21 mouse cellular contexts compared by ENCODE assay signal in the genomic region with DNA sequence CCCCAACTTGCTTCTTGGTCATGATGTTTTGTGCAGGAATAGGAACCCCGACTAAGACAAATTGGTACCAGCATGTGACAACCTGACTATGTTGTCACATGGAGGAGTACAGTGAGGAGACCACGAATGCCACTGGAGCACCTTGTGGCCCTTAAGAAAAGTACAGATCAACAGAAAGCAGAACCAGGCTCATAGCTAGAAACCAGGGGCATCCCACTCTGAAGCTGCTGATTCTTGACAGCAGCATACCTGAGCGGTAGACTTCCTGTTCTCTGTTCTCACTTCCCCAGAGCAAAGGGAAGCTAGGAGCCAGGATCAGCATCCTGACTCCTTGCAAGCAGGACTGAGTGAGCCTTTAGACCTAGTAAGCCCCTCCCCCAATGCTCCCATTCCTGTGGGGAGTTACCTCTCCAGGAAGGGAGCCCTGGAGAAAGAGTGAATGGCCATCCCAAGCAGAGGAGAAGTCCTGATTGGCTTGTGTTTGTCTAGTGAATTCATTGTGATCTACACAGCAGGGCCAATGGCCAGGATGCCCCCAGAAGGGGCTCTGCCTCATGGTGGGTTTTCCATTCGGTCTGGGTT. TPM values are rescaled to one million over a fixed set of nuclear protein-coding genes. Genes with fewer than 3 reads are reported as not detected.
DNase-seq lines count a peak whose midpoint lies in the region; ATAC-seq and TF ChIP-seq lines count a peak whose summit lies in the region.
"Had no signal": no experiment of that assay in that cellular context is flagged by ENCODE, and none has a peak within 500 bp of the region (broad histone marks: within the 10 kb centered on the region; RNA-seq: fewer than 3 reads in every experiment).

No protein-coding gene starts in this region.

- H3K4me3 ChIP-seq in testis, adult 2 months (ENCODE audit: control insufficient read depth, low read depth, low read length) = peak overlapping the region; percentile 39
- H3K4me3 ChIP-seq in hindbrain, embryonic 14.5 days (replicated peaks; ENCODE audit: low read length) = no peak overlapping the region
- H3K4me3 ChIP-seq: embryonic facial prominence, embryonic 12.5 days; forebrain, embryonic 15.5 days; heart, adult 2 months; heart, embryonic 15.5 days; hindbrain, embryonic 15.5 days had no signal

- 65% methylated on average over 4 of the region's 4 CpGs for WGBS in hindbrain, embryonic 14.5 days

- TF ChIP-seq CTCF in testis, adult 2 months (IDR thresholded peaks at IDR 0.05; ENCODE audit: control insufficient read depth, insufficient read depth, insufficient replicate concordance, low read depth, low read length) = no peak

- no peak overlapping the region for H3K27ac ChIP-seq in testis, adult 2 months (ENCODE audit: control insufficient read depth, insufficient read depth, low read depth, low read length)
- H3K27ac ChIP-seq in hindbrain, embryonic 14.5 days = no peak overlapping the region
- H3K27ac ChIP-seq: embryonic facial prominence, embryonic 12.5 days; forebrain, embryonic 15.5 days; heart, adult 2 months; heart, embryonic 15.5 days; hindbrain, embryonic 15.5 days had no signal

- DNase-seq in testis, postnatal 14 days (ENCODE audit: low spot score) = no peak
- DNase-seq in ZHBTc4 (ENCODE audit: low read depth, low spot score) = peak; percentile 57
- no peak for DNase-seq in hindbrain, embryonic 14.5 days (ENCODE audit: low spot score)
- no peak for DNase-seq in thymus, postnatal 10 days (ENCODE audit: low spot score in 2 of 2)
- DNase-seq in cerebellum, adult 11-12 months = no peak
- DNase-seq: adrenal gland, adult 2 months; adrenal gland, postnatal 36 days; cerebellum, adult 11 months; cerebellum, adult 9-10 months; cerebellum, postnatal 25 days; gastrocnemius, postnatal 36 days; heart, adult 2 months; heart, postnatal 14 days had no signal

- no peak overlapping the region for H3K9ac ChIP-seq in hindbrain, embryonic 14.5 days
- H3K9ac ChIP-seq: embryonic facial prominence, embryonic 12.5 days; forebrain, embryonic 15.5 days; heart, embryonic 15.5 days; hindbrain, embryonic 15.5 days had no signal

- TF ChIP-seq POLR2A in testis, adult 2 months (IDR thresholded peaks at IDR 0.05; ENCODE audit: control insufficient read depth, low read depth, low read length) = no peak

- no peaks in the 10 kb centered on the region for H3K36me3 ChIP-seq in testis, adult 2 months (ENCODE audit: control insufficient read depth, insufficient read depth, low read length)
- no peaks in the 10 kb centered on the region for H3K36me3 ChIP-seq in hindbrain, embryonic 14.5 days (replicated peaks; ENCODE audit: control insufficient read depth, insufficient read depth)
- H3K36me3 ChIP-seq: embryonic facial prominence, embryonic 12.5 days; forebrain, embryonic 15.5 days; heart, embryonic 15.5 days; hindbrain, embryonic 15.5 days had no signal

- H3K4me1 ChIP-seq in testis, adult 2 months (ENCODE audit: control insufficient read depth, insufficient read depth, low read length) = peaks cover 11% of the 10 kb centered on the region
- peaks cover 9% of the 10 kb centered on the region; the same call in 1 of the 2 replicates for H3K4me1 ChIP-seq in hindbrain, embryonic 14.5 days (replicated peaks; ENCODE audit: control insufficient read depth, insufficient read depth, low read length)
- H3K4me1 ChIP-seq: embryonic facial prominence, embryonic 12.5 days had no signal

- H3K4me2 ChIP-seq in hindbrain, embryonic 14.5 days (replicated peaks) = no peak overlapping the region
- H3K4me2 ChIP-seq: embryonic facial prominence, embryonic 12.5 days; forebrain, embryonic 15.5 days; heart, embryonic 11.5 days; heart, embryonic 15.5 days; hindbrain, embryonic 15.5 days had no signal

- H3K27me3 ChIP-seq in testis, adult 2 months (ENCODE audit: control insufficient read depth, insufficient read depth, low read length) = no peaks in the 10 kb centered on the region
- H3K27me3 ChIP-seq in hindbrain, embryonic 14.5 days (ENCODE audit: control insufficient read depth, insufficient read depth, low read length) = peaks cover 7% of the 10 kb centered on the region; the same call in 1 of the 2 replicates
- H3K27me3 ChIP-seq: heart, embryonic 15.5 days; hindbrain, embryonic 15.5 days had no signal

- 0 out of 2 replicates have a peak, but pooled peaks have one; percentile 25 for ATAC-seq in monocyte, adult 5-6 weeks (replicated peaks; ENCODE audit: insufficient number of reproducible peaks, low FRiP score, low TSS enrichment, poor library complexity, severe bottlenecking)
- ATAC-seq in hindbrain, embryonic 14.5 days (ENCODE audit: low FRiP score) = no peak
- ATAC-seq: CD4-positive, CD25-positive, alpha-beta regulatory T cell, adult 4 months; forebrain, embryonic 15.5 days had no signal

- H3K9me3 ChIP-seq in hindbrain, embryonic 14.5 days (ENCODE audit: control insufficient read depth, low read length) = no peaks in the 10 kb centered on the region
- H3K9me3 ChIP-seq: embryonic facial prominence, embryonic 12.5 days; forebrain, embryonic 15.5 days; heart, embryonic 15.5 days; hindbrain, embryonic 15.5 days had no signal

RNA-seq across cellular contexts. Expression of gene Slc46a3, which starts 4.4 kb away (rescaled TPM):
- 3.2 and 6.4 TPM in 2 replicates for polyA plus RNA-seq in testis, adult 2 months (2012; rRNA removed)
- total RNA-seq in monocyte, adult 5-6 weeks (2017) = 62.3 to 109 TPM (median 79.3 TPM) in 3 replicates
- 5.3 and 5.5 TPM in 2 replicates for polyA plus RNA-seq in hindbrain, embryonic 14.5 days (2014; fragmentation: Nextera tagmentation; extraction: Ambion mirVana)

RNA-seq across cellular contexts. Expression of gene Pomp, which starts 38.8 kb away (rescaled TPM):
- 38.1 and 41.7 TPM in 2 replicates for polyA plus RNA-seq in testis, adult 2 months (2012; rRNA removed)
- total RNA-seq in monocyte, adult 5-6 weeks (2017) = 117 to 137 TPM (median 124 TPM) in 3 replicates
- polyA plus RNA-seq in hindbrain, embryonic 14.5 days (2014; fragmentation: Nextera tagmentation; extraction: Ambion mirVana) = 502 and 544 TPM in 2 replicates

RNA-seq across cellular contexts. Expression of gene Mtus2, which starts 58.1 kb away (rescaled TPM):
- 1.1 and 1.8 TPM in 2 replicates for polyA plus RNA-seq in testis, adult 2 months (2012; rRNA removed)
- 0.95 to 2.8 TPM (median 1.3 TPM) in 3 replicates for total RNA-seq in monocyte, adult 5-6 weeks (2017)
- 42.0 and 49.4 TPM in 2 replicates for polyA plus RNA-seq in hindbrain, embryonic 14.5 days (2014; fragmentation: Nextera tagmentation; extraction: Ambion mirVana)

Comparison
In these comparisons a context has a peak if more than half of its experiments do, and no peak if none do; other contexts are left out.
1. RNA of gene Pomp, which starts 38.8 kb away (polyA plus RNA-seq): 502 to 544 TPM in hindbrain, embryonic 14.5 days; 38.1 to 41.7 TPM in testis, adult 2 months; every median in the first group is over 10 times any median in the second.
2. RNA of gene Mtus2, which starts 58.1 kb away (polyA plus RNA-seq): 42.0 to 49.4 TPM in hindbrain, embryonic 14.5 days; 1.1 to 1.8 TPM in testis, adult 2 months; every median in the first group is over 10 times any median in the second.